Mouse (Mus musculus): ENCODE results near the gene Fbxo48.

Fbxo48 gene

GRCm38 (mm10) chr11:16969650-16970049, 18.5 kb downstream of the Fbxo48 start:
- DNase-seq (ENCODE audit: low read depth, low spot score): no peak

GRCm38 (mm10) chr11:16972027-16972426, 20.9 kb downstream of the Fbxo48 start:
- DNase-seq (ENCODE audit: low read depth, low spot score): no peak

- DNase-seq (ENCODE audit: low read depth, low spot score): no peak
Observed at GRCm38 (mm10) chr11:16973086-16973485, 21.9 kb downstream of the Fbxo48 start.

- no peak for DNase-seq (ENCODE audit: low read depth, low spot score)
Observed at GRCm38 (mm10) chr11:16976937-16977336, 25.8 kb downstream of the Fbxo48 start.

GRCm38 (mm10) chr11:16977611-16978010, 26.4 kb downstream of the Fbxo48 start:
- no peak for DNase-seq (ENCODE audit: low read depth, low spot score)

GRCm38 (mm10) chr11:16978161-16978707, 27.1 kb downstream of the Fbxo48 start:
- no peak for DNase-seq (ENCODE audit: low read depth, low spot score)

- DNase-seq (ENCODE audit: low read depth, low spot score): no peak
Observed at GRCm38 (mm10) chr11:16986550-16987187, 35.5 kb downstream of the Fbxo48 start.

GRCm38 (mm10) chr11:16987745-16988328, 36.7 kb downstream of the Fbxo48 start:
- no peak for DNase-seq (ENCODE audit: low read depth, low spot score)

GRCm38 (mm10) chr11:16989885-16990284, 38.7 kb downstream of the Fbxo48 start:
- no peak for DNase-seq (ENCODE audit: low read depth, low spot score)

GRCm38 (mm10) chr11:16992880-16993279, 41.7 kb downstream of the Fbxo48 start:
- DNase-seq (ENCODE audit: low read depth, low spot score): no peak

- DNase-seq (ENCODE audit: low read depth, low spot score): no peak
Observed at GRCm38 (mm10) chr11:16996818-16997217, 45.6 kb downstream of the Fbxo48 start.

- DNase-seq (ENCODE audit: low read depth, low spot score): no peak
Observed at GRCm38 (mm10) chr11:16997465-16997864, 46.3 kb downstream of the Fbxo48 start.

GRCm38 (mm10) chr11:16999387-16999786, 48.2 kb downstream of the Fbxo48 start:
- DNase-seq (ENCODE audit: low read depth, low spot score): no peak

GRCm38 (mm10) chr11:16999933-17000332, 48.8 kb downstream of the Fbxo48 start:
- DNase-seq (ENCODE audit: low read depth, low spot score): no peak

- DNase-seq (ENCODE audit: low read depth, low spot score): no peak
Observed at GRCm38 (mm10) chr11:17000353-17001334, 49.5 kb downstream of the Fbxo48 start.

GRCm38 (mm10) chr11:17002739-17003373, 51.7 kb downstream of the Fbxo48 start:
- DNase-seq (ENCODE audit: low read depth, low spot score): no peak

- DNase-seq (ENCODE audit: low read depth, low spot score): no peak
Observed at GRCm38 (mm10) chr11:17003757-17004156, 52.6 kb downstream of the Fbxo48 start.
